Mouse (Mus musculus) stomach, postnatal 0 days (tissue): ENCODE results near the gene Cd72.

ENCODE experiments used
- CTCF ChIP-seq: IDR thresholded peaks from 2 replicates; pipeline ENCODE4 v1.5.1; 2016; ENCODE audit warnings: antibody characterized with exemption, low read depth, mild to moderate bottlenecking, moderate library complexity
- EP300 ChIP-seq: optimal IDR thresholded peaks from 2 replicates; pipeline ENCODE3; 2016; ENCODE audit warnings: antibody characterized with exemption

- TF ChIP-seq CTCF (no peak), EP300 (no peak)
Measured at GRCm38 (mm10) chr4:43404697-43405096, 49.7 kb downstream of the Cd72 start.
